Mouse (Mus musculus) olfactory bulb, adult 2 months (tissue): Measurements from ENCODE around the gene Glra2. TPM values are rescaled to one million over a fixed set of nuclear protein-coding genes. Genes with fewer than 3 reads are reported as not detected.
"Not testable (repeated sequence)": the region's sequence is repeated elsewhere in the genome, so short reads cannot be mapped to it uniquely, and the experiment has no call there.

Experiments
- H3K27ac ChIP-seq: fragments of 200-500 bp; 2 replicates; pipeline ENCODE4 v1.5.1; 2012; ENCODE audit warnings: low read depth, low read length; ENCODE audit not compliant: insufficient read depth
- H3K4me1 ChIP-seq: fragments of 200-500 bp; 2 replicates; pipeline ENCODE4 v1.6.1; 2012; ENCODE audit warnings: low read length; ENCODE audit not compliant: control insufficient read depth, insufficient read depth
- H3K4me3 ChIP-seq: fragments of 200-500 bp; 2 replicates; pipeline ENCODE4 v1.5.1; 2012; ENCODE audit warnings: mild to moderate bottlenecking, low read depth, low read length, moderate library complexity; ENCODE audit not compliant: insufficient read depth
- CTCF ChIP-seq: fragments of 200-500 bp; IDR thresholded peaks from 2 replicates; pipeline ENCODE4 v1.5.1; 2012; ENCODE audit warnings: low read depth, mild to moderate bottlenecking, low read length, moderate library complexity; ENCODE audit not compliant: insufficient read depth
- POLR2A ChIP-seq: fragments of 200-500 bp; IDR thresholded peaks from 2 replicates; pipeline ENCODE4 v1.6.1; 2012; ENCODE audit warnings: mild to moderate bottlenecking, low read depth, low read length, moderate library complexity; ENCODE audit not compliant: insufficient read depth
- WGBS: fragments of 180-500 bp; shearing (Covaris S2); methylation state at CpG from one replicate; pipeline ENCODE4 v1.1.7; 2018; 5-methylcytosine and 5-hydroxymethylcytosine counted together
- polyA plus RNA-seq: library from polyadenylated mRNA; stranded (reverse); fragments of >200 nt; gene quantifications from 2 replicates; pipeline ENCODE4 v1.2.4, GENCODE M21; 2012; ENCODE audit warnings: low replicate concordance; ENCODE audit not compliant: missing spikeins, insufficient read depth, insufficient read length

Gene Glra2
- not detected in 2 replicates for polyA plus RNA-seq

DNA sequence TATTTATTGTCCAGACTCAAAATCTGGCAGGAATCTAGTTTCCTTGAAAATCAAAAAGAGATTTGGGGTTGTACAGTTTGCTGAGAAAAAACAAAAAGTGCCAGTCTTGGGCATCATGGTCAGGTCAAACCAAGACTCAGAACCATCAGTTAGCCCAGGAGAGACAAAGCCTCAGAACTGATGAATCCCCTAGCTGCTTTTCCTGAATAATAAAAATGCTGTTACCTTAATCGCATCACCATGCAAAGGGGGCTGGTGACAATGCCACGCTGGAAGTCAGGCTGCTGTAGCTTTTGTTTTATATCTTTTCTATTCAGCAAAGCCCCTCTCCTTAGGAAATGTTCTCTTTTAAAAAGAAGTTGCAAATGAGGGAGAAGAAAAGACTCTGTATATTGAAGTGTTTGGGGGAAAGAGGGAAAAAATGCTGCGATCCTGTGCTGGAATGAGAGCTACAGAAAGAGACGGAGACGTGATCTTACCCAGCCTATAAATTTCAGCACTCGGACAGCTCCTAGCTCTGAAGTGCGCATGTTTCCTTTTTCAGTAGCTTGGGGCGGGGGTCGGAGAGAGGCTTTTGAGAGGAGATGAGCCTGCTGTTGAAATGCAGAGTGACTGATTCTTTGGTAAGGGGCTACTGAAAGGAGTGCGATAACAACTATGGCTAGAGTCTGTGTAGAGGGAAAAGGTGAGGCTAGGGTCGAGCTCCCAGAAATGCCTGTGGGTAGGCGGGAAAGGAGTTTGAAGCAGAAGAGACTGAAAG, at the start of gene Glra2:
Gene Glra2 (minus strand): TSS at position 455 of the 760 bp plus-strand sequence.
- TF ChIP-seq POLR2A, result no peak
- no peak for TF ChIP-seq CTCF
- H3K4me1 ChIP-seq, result no peaks in the 10 kb centered on the region
- no peak within 1 kb of the TSS for H3K27ac ChIP-seq
- 9% methylated on average over 12 of the region's 12 CpGs for WGBS
- H3K4me3 ChIP-seq, result peak within 1 kb of the TSS; percentile 50

DNA sequence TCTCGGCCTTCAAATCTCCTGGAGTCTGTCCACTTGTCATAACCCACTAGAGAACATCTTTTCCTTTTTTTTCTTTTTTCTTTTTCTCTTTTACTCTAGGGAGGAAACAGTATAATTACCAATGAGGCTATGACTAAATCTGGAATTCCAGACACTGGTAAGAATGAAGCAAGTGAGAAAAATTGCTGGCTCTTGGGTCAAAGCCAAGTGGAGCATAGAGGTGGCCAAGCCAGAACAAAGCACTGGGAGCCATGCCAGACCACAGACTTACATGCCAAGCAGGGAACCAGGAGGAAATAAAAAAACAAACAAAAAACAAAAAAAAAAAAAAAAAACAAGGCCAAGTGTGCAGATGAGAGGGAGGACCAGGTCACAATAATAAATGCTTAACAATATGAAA, 35.6 kb upstream of the Glra2 start:
- TF ChIP-seq CTCF (no peak), POLR2A (no peak)
- H3K4me1 ChIP-seq, result no peaks in the 10 kb centered on the region
- H3K27ac ChIP-seq, result no peak overlapping the region
- H3K4me3 ChIP-seq, result no peak overlapping the region
- WGBS, result 38% methylated on average over 1 of the region's 1 CpGs

DNA sequence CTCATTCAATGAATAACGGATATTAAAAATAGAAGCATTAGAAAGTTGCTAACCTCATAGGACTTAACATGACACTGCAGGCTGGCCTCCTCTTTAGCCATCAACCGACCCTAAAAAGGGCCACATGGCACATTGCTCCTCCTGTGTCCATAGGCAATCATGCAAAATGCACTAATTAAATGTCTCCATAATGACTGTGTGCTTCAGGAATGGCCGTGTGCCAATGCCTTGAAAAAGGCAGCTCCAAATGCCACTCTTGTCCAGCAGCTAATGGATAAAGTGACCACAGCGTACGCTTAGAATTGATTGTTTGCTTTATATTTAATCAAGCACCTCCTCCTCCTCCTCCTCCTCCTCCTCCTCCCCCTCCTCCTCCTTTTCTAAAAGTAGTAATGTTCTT, 17.4 kb upstream of the Glra2 start:
- H3K4me3 ChIP-seq, result no peak overlapping the region
- H3K27ac ChIP-seq, result no peak overlapping the region
- 57% methylated on average over 5 of the region's 5 CpGs for WGBS
- no peaks in the 10 kb centered on the region for H3K4me1 ChIP-seq
- TF ChIP-seq CTCF (no peak), POLR2A (no peak)

DNA sequence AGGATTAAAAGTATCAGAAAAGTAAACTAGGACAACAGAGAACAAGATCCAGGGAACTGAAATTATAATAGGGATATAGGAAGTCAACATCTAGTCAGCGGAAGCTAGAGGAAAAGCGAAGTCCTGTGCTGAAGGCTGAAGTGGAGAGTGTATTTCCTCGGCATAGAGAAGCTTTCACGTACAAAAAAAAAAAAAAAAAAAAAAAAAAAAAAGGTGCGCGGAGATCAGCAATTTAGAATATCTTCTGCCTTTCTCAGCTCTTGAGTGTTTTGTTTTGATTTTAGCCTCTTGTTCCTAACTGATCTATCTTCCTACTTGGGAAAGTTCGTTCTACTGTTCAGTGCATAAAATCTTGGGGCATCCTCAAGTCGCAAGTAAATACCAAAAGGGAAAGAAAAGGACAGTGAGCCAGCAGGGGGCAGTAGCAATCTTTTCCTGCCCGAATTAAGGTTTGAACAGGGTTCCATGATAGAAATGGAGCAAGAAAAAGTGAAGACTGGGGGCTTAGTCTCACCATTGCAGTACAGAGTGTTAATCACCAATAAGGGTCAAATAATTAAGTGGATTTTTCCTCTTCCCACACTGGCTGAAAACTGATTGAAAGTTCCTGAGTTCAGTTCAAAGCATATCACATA, 623 bp upstream of the Glra2 start:
- Histone ChIP-seq H3K4me3 (no peak overlapping the region; the same call in 1 of the 2 replicates), H3K4me1 (no peaks in the 10 kb centered on the region)
- 12% methylated on average over 9 of the region's 9 CpGs for WGBS

DNA sequence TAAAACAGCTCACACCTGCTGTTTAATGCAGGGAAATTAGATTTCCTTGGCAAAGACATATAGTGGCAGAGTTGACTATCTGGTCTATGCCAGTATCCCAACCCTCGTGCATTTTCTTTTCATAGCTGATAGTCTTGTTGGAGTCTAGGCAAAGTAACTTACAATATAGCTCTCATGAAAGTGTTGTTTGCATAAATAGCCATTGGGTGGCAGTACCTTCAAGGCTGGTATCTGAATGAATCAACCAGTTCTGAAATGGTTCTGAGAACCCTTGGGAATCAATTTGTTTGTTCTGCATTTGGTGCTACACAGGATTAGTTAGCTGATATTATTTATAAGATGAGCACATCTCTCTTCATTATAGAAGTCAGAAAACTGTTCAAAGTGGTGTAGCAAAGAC, 133.6 kb downstream of the Glra2 start:
- no peak overlapping the region for H3K27ac ChIP-seq
- H3K4me1 ChIP-seq, result no peaks in the 10 kb centered on the region
- no peak overlapping the region for H3K4me3 ChIP-seq
- TF ChIP-seq CTCF (no peak), POLR2A (no peak)
- WGBS, result 21% methylated on average over 1 of the region's 1 CpGs

More for the DNA sequence above, 623 bp upstream of the Glra2 start:
- no peak overlapping the region for H3K27ac ChIP-seq
- no peak for TF ChIP-seq CTCF
- no peak for TF ChIP-seq POLR2A

DNA sequence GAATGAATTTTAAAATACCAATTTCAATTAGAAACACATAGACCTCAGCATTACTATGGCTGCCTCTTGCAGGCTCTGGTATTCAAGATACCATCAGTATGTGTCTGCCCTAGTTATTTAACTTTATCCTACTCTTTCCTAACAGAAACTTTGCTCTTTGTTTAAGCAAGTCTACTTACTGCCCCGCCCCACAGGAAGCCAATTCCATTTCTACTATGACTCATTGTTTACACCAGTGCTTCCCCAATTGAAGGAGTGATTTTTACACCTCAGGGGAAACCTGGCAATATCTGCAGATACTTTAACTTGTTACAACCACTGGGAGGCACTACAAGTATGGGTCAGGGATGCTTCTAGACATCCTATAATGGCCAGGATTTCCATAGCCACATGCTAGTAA, 136.0 kb downstream of the Glra2 start:
- WGBS, result 65% methylated on average over 1 of the region's 1 CpGs
- TF ChIP-seq CTCF (no peak), POLR2A (no peak)
- no peak overlapping the region for H3K4me3 ChIP-seq
- no peak overlapping the region for H3K27ac ChIP-seq
- H3K4me1 ChIP-seq, result no peaks in the 10 kb centered on the region

DNA sequence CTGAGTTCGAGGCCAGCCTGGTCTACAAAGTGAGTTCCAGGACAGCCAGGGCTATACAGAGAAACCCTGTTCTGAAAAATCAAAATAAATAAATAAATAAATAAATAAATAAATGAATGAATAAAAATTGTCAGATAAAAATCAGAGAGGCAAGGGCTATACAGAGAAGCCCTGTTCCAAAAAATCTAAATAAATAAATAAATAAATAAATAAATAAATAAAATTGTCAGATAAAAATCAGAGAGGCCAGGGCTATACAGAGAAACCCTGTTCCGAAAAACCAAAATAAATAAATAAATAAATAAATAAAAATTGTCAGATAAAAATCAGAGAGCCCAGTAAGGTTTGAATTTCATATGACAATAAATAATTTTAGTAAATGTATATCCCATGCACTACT, 144.2 kb downstream of the Glra2 start:
- H3K4me3 ChIP-seq, H3K27ac ChIP-seq, H3K4me1 ChIP-seq: not testable (repeated sequence)
- WGBS, result 88% methylated on average over 2 of the region's 2 CpGs

DNA sequence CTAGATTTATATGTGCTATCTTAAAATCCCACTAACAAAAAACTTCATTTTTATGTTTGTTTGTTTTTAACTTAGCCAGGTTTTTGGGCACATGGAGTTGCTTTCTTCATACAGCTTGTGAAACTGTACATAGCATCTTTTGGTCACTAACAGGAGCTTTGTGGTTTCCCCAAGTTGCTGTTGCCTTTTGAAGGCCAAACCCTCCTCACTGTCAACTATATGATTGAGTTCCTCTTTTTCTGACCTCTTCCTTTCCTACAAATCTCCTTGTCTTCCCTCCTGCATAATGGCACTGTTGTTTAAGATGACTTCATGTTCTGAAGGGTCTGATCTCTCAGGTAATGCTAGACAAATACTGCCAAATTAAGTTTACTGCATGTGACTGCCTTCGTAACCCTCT, 170.6 kb downstream of the Glra2 start:
- WGBS, result 93% methylated on average over 1 of the region's 1 CpGs
- no peak overlapping the region for H3K27ac ChIP-seq
- TF ChIP-seq POLR2A (no peak), CTCF (no peak)
- no peak overlapping the region for H3K4me3 ChIP-seq
- no peaks in the 10 kb centered on the region for H3K4me1 ChIP-seq

DNA sequence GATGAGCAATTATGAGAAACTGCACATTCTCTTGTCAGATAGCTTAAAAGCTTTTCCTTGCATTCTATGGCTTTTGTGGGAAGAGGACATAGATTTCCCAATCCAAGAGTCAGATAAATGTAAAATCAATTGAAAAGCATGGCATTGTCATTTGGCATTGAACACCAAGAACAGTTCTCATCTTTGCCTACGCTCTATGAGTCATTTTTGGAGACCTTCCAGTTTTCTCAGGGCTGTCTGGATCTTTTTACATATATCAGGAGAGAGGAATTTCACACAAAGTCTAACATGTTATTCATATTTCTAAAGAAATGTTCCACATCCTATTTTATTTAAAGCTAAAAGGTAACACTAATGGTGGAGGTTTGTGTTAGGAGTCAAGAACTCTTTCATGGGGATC, 223.0 kb downstream of the Glra2 start:
- WGBS, result 75% methylated on average over 1 of the region's 1 CpGs
- H3K27ac ChIP-seq, result no peak overlapping the region
- H3K4me1 ChIP-seq, result no peaks in the 10 kb centered on the region
- no peak for TF ChIP-seq POLR2A
- TF ChIP-seq CTCF, result no peak
- no peak overlapping the region for H3K4me3 ChIP-seq
